Mouse (Mus musculus) embryonic stem cell, embryonic (primary cell): ENCODE data around the gene Fam189a1.

Source experiments
- CTCF ChIA-PET, 4 experiments: fragments of 300-600 bp in 2 of 4; fragments of 350-600 bp in 2 of 4; sonication (Branson Sonifier 250); formaldehyde crosslinking; loops; one replicate each; lab custom pipeline; 2022; ENCODE audit warnings: inconsistent platforms in 2 of 4; lab: Charles Lee
- POLR2A ChIA-PET, 4 experiments: fragments of 300-600 bp in 2 of 4; fragments of 350-600 bp in 2 of 4; sonication (Branson Sonifier 250); formaldehyde crosslinking; loops; one replicate each; lab custom pipeline; 2022; ENCODE audit warnings: antibody characterized with exemption in 4 of 4, inconsistent platforms in 1 of 4; lab: Charles Lee

Fam189a1 gene

DNA sequence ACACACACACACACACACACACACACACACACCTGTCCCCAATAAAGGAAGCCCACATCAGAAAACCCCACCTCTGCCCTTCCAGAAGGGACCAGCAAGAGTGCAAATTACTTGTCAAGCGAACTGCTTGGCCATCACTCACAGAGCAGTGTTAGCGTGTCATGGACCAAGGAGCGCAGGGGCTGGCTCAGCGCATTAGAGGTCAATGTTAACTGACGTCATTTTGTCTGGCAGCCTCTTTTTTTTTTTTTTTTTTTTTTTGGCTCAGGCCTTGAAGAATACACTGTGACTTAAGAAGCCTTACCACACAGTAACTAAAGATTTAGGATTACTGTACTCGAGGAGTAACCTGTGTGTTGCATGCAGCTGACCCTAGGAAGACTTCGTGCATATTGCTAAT, 402.2 kb downstream of the Fam189a1 start:
- ChIA-PET CTCF (interaction anchor here in 3 of 4 experiments (0.5 to 1.6 kb wide), 3 partner anchors 24 to 166 kb away, joined by 3 to 7 read pairs (median 5); no protein-coding TSS in a partner anchor), POLR2A (interaction anchor here in 1 of 4 experiments (0.6 kb wide), 1 partner anchor 701 kb away, joined by 3 read pairs; no protein-coding TSS in a partner anchor)

GRCm38 (mm10) chr7:64753678-64754077, 402.7 kb downstream of the Fam189a1 start:
- CTCF ChIA-PET = interaction anchor here in 2 of 4 experiments (0.5 to 0.7 kb wide), 2 partner anchors 63 to 165 kb away, joined by 5 to 7 read pairs; no protein-coding TSS in a partner anchor
- POLR2A ChIA-PET = no interaction called here

DNA sequence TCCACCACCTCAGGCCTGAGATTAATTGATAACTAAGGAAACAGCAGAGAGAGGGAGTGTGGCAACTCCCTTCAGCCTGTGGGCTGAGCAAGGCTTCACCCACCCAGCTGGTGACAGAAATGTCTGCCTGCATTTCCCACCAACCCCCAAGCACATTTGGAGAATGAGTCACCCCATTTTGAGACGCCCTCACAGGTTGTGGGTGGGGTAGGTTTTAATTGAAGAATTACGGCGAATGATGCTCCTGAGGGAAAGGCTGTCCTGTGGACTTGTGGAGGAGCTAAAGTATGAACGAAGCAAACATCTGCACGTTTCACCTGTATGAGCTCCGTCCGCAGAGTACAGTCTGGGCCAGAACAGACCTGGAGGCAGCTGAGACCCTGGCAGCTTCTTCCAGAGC, 404.2 kb downstream of the Fam189a1 start:
- CTCF ChIA-PET = interaction anchor here (0.6 to 3.5 kb wide), 13 partner anchors 8 to 694 kb away, joined by 3 to 13 read pairs (median 4); no protein-coding TSS in a partner anchor
- POLR2A ChIA-PET = interaction anchor here in 2 of 4 experiments (0.9 to 1.9 kb wide), 3 partner anchors 10 to 121 kb away, joined by 3 to 5 read pairs (median 3); partner anchors contain the start of gene Nsmce3 (in 1 of the 2)

- ChIA-PET POLR2A (interaction anchor here in 2 of 4 experiments (1.6 to 1.9 kb wide), 2 partner anchors 9 to 121 kb away, joined by 3 to 5 read pairs; partner anchors contain the start of gene Nsmce3 (in 1 of the 2)), CTCF (interaction anchor here in 3 of 4 experiments (0.8 to 3.5 kb wide), 11 partner anchors 9 to 140 kb away, joined by 3 to 13 read pairs (median 4); no protein-coding TSS in a partner anchor)
Observed at GRCm38 (mm10) chr7:64751465-64751864, 404.9 kb downstream of the Fam189a1 start.

DNA sequence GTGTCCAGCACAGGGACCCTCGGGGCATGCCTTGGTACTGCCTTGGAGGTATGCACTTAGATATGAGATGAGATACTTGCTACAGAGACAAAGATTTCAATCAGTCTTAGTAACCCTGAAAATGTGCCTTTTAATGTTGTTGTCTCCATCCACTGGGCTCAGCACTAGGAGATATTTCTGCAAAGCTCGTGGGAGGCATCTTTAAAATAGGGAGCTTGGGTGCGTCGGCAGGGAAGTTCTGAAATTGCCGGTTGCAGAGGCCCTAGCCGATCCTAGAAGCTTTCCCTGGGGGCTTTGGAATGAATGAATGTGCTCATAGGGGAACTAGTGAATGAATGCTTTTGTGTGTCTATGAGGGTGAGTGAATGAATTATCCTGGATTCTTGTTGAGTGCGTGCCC, 412.8 kb downstream of the Fam189a1 start:
- ChIA-PET POLR2A (interaction anchor here in 1 of 4 experiments (0.6 to 1.1 kb wide), 2 partner anchors 55 to 97 kb away, joined by 3 read pairs; no protein-coding TSS in a partner anchor), CTCF (interaction anchor here in 2 of 4 experiments (1.1 to 2.9 kb wide), 3 partner anchors 8 to 11 kb away, joined by 3 to 11 read pairs (median 5); no protein-coding TSS in a partner anchor)

GRCm38 (mm10) chr7:64741333-64742307, 414.8 kb downstream of the Fam189a1 start:
- CTCF ChIA-PET = interaction anchor here (0.6 to 2.9 kb wide), 39 partner anchors 9 to 989 kb away, joined by 3 to 16 read pairs (median 4); partner anchors contain the start of genes Apba2 (in 2 of the 4), Mcee (in 1 of the 4) and Mphosph10 (in 1 of the 4)
- POLR2A ChIA-PET = interaction anchor here in 3 of 4 experiments (0.6 to 1.3 kb wide), 9 partner anchors 8 to 766 kb away, joined by 3 to 6 read pairs (median 3); partner anchors contain the start of genes Mcee (in 1 of the 3), Mphosph10 (in 1 of the 3) and Nsmce3 (in 1 of the 3)

- ChIA-PET POLR2A (interaction anchor here in 2 of 4 experiments (0.5 to 1.5 kb wide), 7 partner anchors 133 to 782 kb away, joined by 3 to 7 read pairs (median 3); partner anchors contain the start of gene Nsmce3 (in 1 of the 2)), CTCF (interaction anchor here in 3 of 4 experiments (0.6 to 1.3 kb wide), 4 partner anchors 9 to 11 kb away, joined by 3 to 5 read pairs (median 4); no protein-coding TSS in a partner anchor)
Observed at GRCm38 (mm10) chr7:64739131-64739530, 417.2 kb downstream of the Fam189a1 start.

DNA sequence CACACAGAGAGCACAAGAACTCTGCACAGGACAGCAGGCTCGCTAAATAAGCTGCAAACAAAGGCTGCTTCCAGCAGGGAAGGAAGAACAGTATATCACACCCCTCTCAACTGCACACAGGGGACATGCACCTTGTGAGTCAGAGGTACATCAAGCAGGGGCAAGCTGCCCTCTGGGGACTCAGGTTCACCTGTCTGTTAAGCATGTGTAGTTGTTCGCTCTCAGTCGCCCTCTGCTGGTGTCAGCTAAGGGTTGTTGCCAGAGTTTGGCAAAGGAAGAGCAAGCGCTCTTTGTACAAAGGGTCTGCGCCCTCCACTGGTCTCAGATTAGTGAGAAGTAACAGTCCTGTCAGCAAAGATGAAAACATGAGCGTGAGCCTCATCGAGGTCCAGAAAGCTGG, 426.6 kb downstream of the Fam189a1 start:
- ChIA-PET POLR2A (interaction anchor here in 3 of 4 experiments (0.6 to 1.6 kb wide), 6 partner anchors 8 to 1199 kb away, joined by 3 to 6 read pairs (median 3); partner anchors contain the start of genes Mcee (in 1 of the 3) and Mphosph10 (in 1 of the 3)), CTCF (interaction anchor here (0.5 to 2.0 kb wide), 38 partner anchors 9 to 978 kb away, joined by 3 to 10 read pairs (median 4); partner anchors contain the start of gene Apba2 (in 2 of the 4))

DNA sequence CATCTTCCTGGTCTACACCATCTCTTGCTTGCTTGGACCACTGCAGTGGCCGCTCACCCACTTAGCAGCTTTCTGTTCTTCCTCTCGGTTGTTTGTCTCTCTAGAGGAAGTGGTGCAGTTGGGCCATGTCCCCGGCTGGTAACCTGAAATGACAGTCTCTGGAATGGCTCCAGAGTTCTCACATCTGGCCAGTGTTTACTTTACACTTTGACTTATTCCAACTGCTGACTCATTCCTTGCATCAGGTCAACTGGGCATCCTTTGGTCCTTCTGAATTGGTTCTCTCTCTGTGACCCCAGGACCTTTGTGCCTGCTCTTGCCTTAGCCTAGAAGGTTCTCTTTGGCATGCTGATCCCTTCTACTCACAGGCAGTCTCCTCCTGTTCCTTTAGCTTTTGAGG, 427.6 kb downstream of the Fam189a1 start:
- CTCF ChIA-PET = interaction anchor here in 2 of 4 experiments (1.0 to 2.0 kb wide), 3 partner anchors 12 to 227 kb away, joined by 5 to 10 read pairs (median 9); partner anchors contain the start of gene Apba2 (in 1 of the 2)

GRCm38 (mm10) chr7:64728181-64728591, 428.2 kb downstream of the Fam189a1 start:
- CTCF ChIA-PET = no interaction called here
- POLR2A ChIA-PET = no interaction called here

More for the DNA sequence above, 427.6 kb downstream of the Fam189a1 start:
- POLR2A ChIA-PET = interaction anchor here in 1 of 4 experiments (1.6 kb wide), 1 partner anchor 336 kb away, joined by 6 read pairs; the partner anchor contains the start of genes Mcee and Mphosph10

GRCm38 (mm10) chr7:64725967-64726695, 430.2 kb downstream of the Fam189a1 start:
- ChIA-PET POLR2A (no interaction called here), CTCF (no interaction called here)

GRCm38 (mm10) chr7:64724409-64724808, 432.0 kb downstream of the Fam189a1 start:
- ChIA-PET POLR2A (no interaction called here), CTCF (no interaction called here)

DNA sequence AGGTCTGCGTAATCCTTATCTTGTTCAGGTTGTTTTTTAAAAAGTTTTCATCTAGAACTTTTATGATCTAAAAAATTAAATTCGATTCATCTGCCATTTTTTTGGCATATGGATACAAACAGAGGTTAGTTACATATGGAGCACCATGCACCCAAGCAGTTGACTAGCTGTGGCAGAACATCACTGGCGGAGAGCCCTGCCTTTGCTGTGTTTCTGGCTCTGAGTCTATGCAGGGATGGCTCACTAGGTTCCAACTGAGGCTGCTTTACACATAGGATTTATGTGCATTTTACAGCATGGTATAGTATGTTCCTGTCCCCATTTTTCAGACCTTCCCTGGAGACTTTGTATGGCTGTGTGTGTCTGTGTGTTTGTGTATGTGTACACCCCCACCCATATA, 433.1 kb downstream of the Fam189a1 start:
- POLR2A ChIA-PET = no interaction called here
- CTCF ChIA-PET = no interaction called here

GRCm38 (mm10) chr7:64716286-64716685, 440.1 kb downstream of the Fam189a1 start:
- POLR2A ChIA-PET = interaction anchor here in 2 of 4 experiments (0.8 to 1.5 kb wide), 2 partner anchors 168 to 805 kb away, joined by 3 read pairs; no protein-coding TSS in a partner anchor
- CTCF ChIA-PET = interaction anchor here in 3 of 4 experiments (0.8 to 1.7 kb wide), 3 partner anchors 13 kb away, joined by 3 to 9 read pairs (median 6); no protein-coding TSS in a partner anchor

DNA sequence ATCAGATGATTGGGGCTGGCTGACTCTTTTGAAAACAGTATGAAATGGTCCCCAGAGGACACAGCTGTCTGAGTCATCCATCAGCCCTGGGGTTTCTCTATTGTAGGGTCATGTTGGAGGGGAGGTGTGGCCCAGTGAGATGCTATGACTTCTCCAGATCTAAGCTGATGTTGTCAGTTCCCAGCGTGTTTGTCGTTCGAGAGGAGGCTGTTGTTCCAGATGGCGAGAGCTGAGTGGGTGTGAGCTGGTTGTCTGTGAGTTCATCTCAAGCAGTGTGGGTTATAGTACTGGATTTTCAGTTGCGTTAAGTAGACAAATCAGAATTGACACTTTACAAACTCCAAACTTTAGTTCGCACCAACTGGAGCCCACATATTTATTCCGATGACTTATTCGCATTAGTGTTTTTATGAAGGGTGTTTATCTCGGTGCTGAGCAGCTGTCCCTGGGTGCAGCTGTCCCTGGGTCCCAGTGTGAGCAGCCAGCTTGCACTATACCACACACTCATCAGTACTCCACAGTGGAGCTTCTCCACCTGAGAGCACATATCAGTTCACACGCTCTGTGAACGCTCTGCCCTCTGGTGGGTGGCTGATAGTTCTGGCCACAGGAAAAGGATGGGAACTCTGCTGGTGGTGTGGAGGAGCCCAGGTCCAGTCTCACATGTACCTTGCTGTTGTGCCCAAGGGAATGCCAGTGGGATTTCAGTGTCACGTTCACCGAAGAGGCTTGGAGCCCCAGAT, 446.7 kb downstream of the Fam189a1 start:
- POLR2A ChIA-PET = no interaction called here
- CTCF ChIA-PET = no interaction called here

DNA sequence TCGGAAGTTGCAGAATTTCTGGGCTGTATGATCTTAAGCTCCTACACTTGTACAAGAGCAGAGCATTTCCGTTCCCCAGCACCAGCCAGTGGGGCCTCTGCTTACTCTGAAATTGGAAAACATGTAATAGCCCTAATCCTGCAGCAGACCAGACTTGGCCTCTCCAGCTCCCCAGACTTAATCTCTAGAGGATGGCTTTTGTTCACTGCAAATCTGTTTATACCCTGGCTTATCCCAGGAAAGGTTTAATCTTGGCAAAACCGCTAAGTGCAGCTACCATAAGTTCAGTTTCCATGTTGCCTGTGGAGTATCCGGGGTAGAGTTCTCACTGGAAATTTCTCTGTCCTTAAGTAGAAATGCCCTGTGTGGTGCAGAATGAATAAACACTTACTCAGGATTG, 448.2 kb downstream of the Fam189a1 start:
- ChIA-PET CTCF (no interaction called here), POLR2A (no interaction called here)
